Mouse (Mus musculus): Measurements from ENCODE around the gene Cnga4. TPM values are rescaled to one million over a fixed set of nuclear protein-coding genes. Genes with fewer than 3 reads are reported as not detected.
"Not testable (repeated sequence)": the region's sequence is repeated elsewhere in the genome, so short reads cannot be mapped to it uniquely, and the experiment has no call there.

Cnga4 gene
- total RNA-seq, 1 experiment from 2014 or later: not detected

GRCm38 (mm10) chr7:105416529-105416928, 12.2 kb downstream of the Cnga4 start:
- no peak for DNase-seq

- DNase-seq: no peak
These were observed 13.7 kb downstream of the Cnga4 start for GRCm38 (mm10) chr7:105418106-105418505.

GRCm38 (mm10) chr7:105420903-105421302, 16.5 kb downstream of the Cnga4 start:
- DNase-seq: no peak

GRCm38 (mm10) chr7:105424368-105424767, 20.0 kb downstream of the Cnga4 start:
- DNase-seq: no peak

GRCm38 (mm10) chr7:105425424-105426043, 21.2 kb downstream of the Cnga4 start, which contains the start of gene Cckbr:
Gene Cckbr, plus strand, starts transcription at chr7:105425731.
- no peak for DNase-seq

GRCm38 (mm10) chr7:105426051-105426450, 21.7 kb downstream of the Cnga4 start:
- no peak for DNase-seq

- DNase-seq: no peak
These were observed 27.7 kb downstream of the Cnga4 start for GRCm38 (mm10) chr7:105432058-105432457.

- DNase-seq: no peak
These were observed 29.5 kb downstream of the Cnga4 start for GRCm38 (mm10) chr7:105433859-105434258.

- DNase-seq: no peak
These were observed 30.4 kb downstream of the Cnga4 start for GRCm38 (mm10) chr7:105434798-105435197.

- DNase-seq: no peak
These were observed 33.8 kb downstream of the Cnga4 start for GRCm38 (mm10) chr7:105437979-105438772.

GRCm38 (mm10) chr7:105441426-105441825, 37.1 kb downstream of the Cnga4 start:
- DNase-seq: no peak

- DNase-seq: no peak
These were observed 40.7 kb downstream of the Cnga4 start for GRCm38 (mm10) chr7:105445076-105445475.

GRCm38 (mm10) chr7:105453345-105453744, 49.0 kb downstream of the Cnga4 start:
- not testable (repeated sequence) for DNase-seq

Other genes with a start within 250 kb of the Cnga4 start
- gene Olfr684, start 240.9 kb upstream of the Cnga4 start, total RNA-seq (2021): not detected in 2 replicates
- not detected in 2 replicates for gene Olfr685, start 218.6 kb upstream of the Cnga4 start, total RNA-seq (2021)
- gene Olfr686, start 197.1 kb upstream of the Cnga4 start, total RNA-seq (2021): not detected in 2 replicates
- gene Olfr688, start 116.5 kb upstream of the Cnga4 start, total RNA-seq (2021): not detected in 2 replicates
- not detected in 2 replicates for gene Olfr689, start 93.4 kb upstream of the Cnga4 start, total RNA-seq (2021)
- not detected in 2 replicates for gene Olfr690, start 70.5 kb upstream of the Cnga4 start, total RNA-seq (2021)
- gene Olfr691, start 62.3 kb upstream of the Cnga4 start, total RNA-seq (2021): not detected in 2 replicates
- not detected in 2 replicates for gene Olfr692, start 36.3 kb upstream of the Cnga4 start, total RNA-seq (2021)
- gene Gm5901, start 29.5 kb upstream of the Cnga4 start, total RNA-seq (2021): not detected in 2 replicates
- 23.5 and 26.0 TPM in 2 replicates for gene Fam160a2, start 4.5 kb upstream of the Cnga4 start, total RNA-seq (2021)
- gene Cckbr, start 21.2 kb downstream of the Cnga4 start, total RNA-seq (2021): not detected in 2 replicates
- 62.7 and 66.2 TPM in 2 replicates for gene Cavin3, start 77.7 kb downstream of the Cnga4 start, total RNA-seq (2021)
- gene Smpd1, start 149.8 kb downstream of the Cnga4 start, total RNA-seq (2021): 61.5 and 76.3 TPM in 2 replicates
- gene Apbb1, start 177.1 kb downstream of the Cnga4 start, total RNA-seq (2021): 14.1 and 19.4 TPM in 2 replicates
- 31.2 and 508 TPM in 2 replicates for gene Hpx, start 195.6 kb downstream of the Cnga4 start, total RNA-seq (2021)
- gene Trim3, start 229.0 kb downstream of the Cnga4 start, total RNA-seq (2021): 32.5 and 47.2 TPM in 2 replicates
- 130 and 136 TPM in 2 replicates for gene Timm10b, start 235.5 kb downstream of the Cnga4 start, total RNA-seq (2021)
- 58.4 and 68.2 TPM in 2 replicates for gene Arfip2, start 235.8 kb downstream of the Cnga4 start, total RNA-seq (2021)
- 7.3 and 11.9 TPM in 2 replicates for gene Gm45799, start 236.0 kb downstream of the Cnga4 start, total RNA-seq (2021)
- gene Dnhd1, start 246.3 kb downstream of the Cnga4 start, total RNA-seq (2021): 2.0 and 2.8 TPM in 2 replicates